Mouse (Mus musculus) retina, adult 2 months (tissue): ENCODE results near the gene Mrpl58.

Source experiments
- DNase-seq: peaks from one replicate; pipeline ENCODE4 v3.0.0-alpha.2; 2012; ENCODE audit warnings: low read depth, low spot score

Gene Mrpl58

GRCm38 (mm10) chr11:115403338-115404124 is at the start of gene Mrpl58:
Gene Mrpl58 (plus strand): TSS chr11:115403752.
- DNase-seq = peak; percentile 75

GRCm38 (mm10) chr11:115354183-115354582 is 49.4 kb upstream of the Mrpl58 start:
- DNase-seq = peak; percentile 62

- peak; percentile 59 for DNase-seq
These were observed 45.1 kb upstream of the Mrpl58 start for GRCm38 (mm10) chr11:115358468-115358867.

- no peak for DNase-seq
These were observed 44.3 kb upstream of the Mrpl58 start for GRCm38 (mm10) chr11:115359293-115359692.

- DNase-seq = no peak
These were observed 43.8 kb upstream of the Mrpl58 start for GRCm38 (mm10) chr11:115359726-115360125.

GRCm38 (mm10) chr11:115364136-115364535 is 39.4 kb upstream of the Mrpl58 start:
- DNase-seq = no peak

GRCm38 (mm10) chr11:115366039-115366705 is 37.4 kb upstream of the Mrpl58 start:
- DNase-seq = no peak

GRCm38 (mm10) chr11:115366706-115367394 is 36.7 kb upstream of the Mrpl58 start:
- no peak for DNase-seq

GRCm38 (mm10) chr11:115367395-115367944 is 36.1 kb upstream of the Mrpl58 start, which contains the start of gene Hid1:
Gene Hid1 (minus strand): TSS chr11:115367756.
- DNase-seq = peak; percentile 54

GRCm38 (mm10) chr11:115370368-115370767 is 33.2 kb upstream of the Mrpl58 start:
- no peak for DNase-seq

GRCm38 (mm10) chr11:115371354-115371753 is 32.2 kb upstream of the Mrpl58 start:
- no peak for DNase-seq

- DNase-seq = no peak
These were observed 31.5 kb upstream of the Mrpl58 start for GRCm38 (mm10) chr11:115372015-115372414.

- DNase-seq = no peak
These were observed 30.8 kb upstream of the Mrpl58 start for GRCm38 (mm10) chr11:115372737-115373136.

GRCm38 (mm10) chr11:115373805-115374694 is 29.5 kb upstream of the Mrpl58 start:
- DNase-seq = no peak

- no peak for DNase-seq
These were observed 28.7 kb upstream of the Mrpl58 start for GRCm38 (mm10) chr11:115374695-115375425.

- no peak for DNase-seq
These were observed 26.8 kb upstream of the Mrpl58 start for GRCm38 (mm10) chr11:115376722-115377121.

GRCm38 (mm10) chr11:115377254-115377653 is 26.3 kb upstream of the Mrpl58 start:
- DNase-seq = no peak

- DNase-seq = no peak
These were observed 25.7 kb upstream of the Mrpl58 start for GRCm38 (mm10) chr11:115377854-115378253.

- DNase-seq = no peak
These were observed 22.3 kb upstream of the Mrpl58 start for GRCm38 (mm10) chr11:115381276-115381675.
